13 mouse cellular contexts compared by ENCODE assay signal in the genomic region with DNA sequence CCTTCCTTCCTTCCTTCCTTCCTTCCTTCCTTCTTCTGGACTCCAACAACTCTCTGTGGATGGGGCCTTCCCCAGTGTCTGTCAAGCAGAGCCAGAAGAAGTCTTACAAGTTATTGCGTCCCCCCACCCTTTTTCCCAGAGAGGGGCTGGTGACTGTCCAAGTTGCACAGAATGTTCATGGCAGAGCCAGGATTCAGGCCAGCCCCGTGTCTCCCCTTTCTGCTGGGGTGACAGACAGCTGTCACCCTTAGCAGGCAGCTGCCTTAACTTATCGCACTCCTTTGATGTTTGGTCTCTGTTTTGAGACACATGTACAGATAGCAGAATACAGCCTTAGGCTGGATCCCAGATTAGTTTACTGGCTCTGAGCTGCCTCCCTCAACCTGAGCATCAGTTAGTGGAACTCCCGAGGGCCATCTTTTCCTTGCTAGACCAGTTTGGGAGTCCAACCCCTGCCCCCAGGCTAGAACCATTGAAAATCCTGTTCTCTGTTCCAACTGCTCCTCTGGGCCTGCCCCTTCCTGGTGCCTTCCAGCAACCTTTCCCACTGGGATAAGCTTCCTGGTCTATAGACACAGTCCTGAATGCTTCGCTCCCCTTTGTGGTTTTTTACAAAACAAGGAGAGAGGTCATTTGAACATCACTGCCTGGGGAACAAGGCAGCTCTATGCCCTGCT. TPM values are rescaled to one million over a fixed set of nuclear protein-coding genes. Genes with fewer than 3 reads are reported as not detected.
DNase-seq lines count a peak whose midpoint lies in the region; ATAC-seq and TF ChIP-seq lines count a peak whose summit lies in the region.
"Had no signal": no experiment of that assay in that cellular context is flagged by ENCODE, and none has a peak within 500 bp of the region (broad histone marks: within the 10 kb centered on the region; RNA-seq: fewer than 3 reads in every experiment).

No protein-coding gene starts in this region.

- ATAC-seq in forebrain, embryonic 12.5 days (ENCODE audit: low FRiP score), result no peak
- ATAC-seq in forebrain, embryonic 13.5 days, result no peak
- ATAC-seq in stomach, embryonic 16.5 days (ENCODE audit: insufficient read depth, low FRiP score), result no peak
- no peak for ATAC-seq in stomach, postnatal 0 days (ENCODE audit: low FRiP score, low TSS enrichment)
- no peak for ATAC-seq in limb, embryonic 12.5 days (ENCODE audit: insufficient number of reproducible peaks, insufficient read depth, low FRiP score, low TSS enrichment, low read depth)
- ATAC-seq: liver, embryonic 12.5 days had no signal

- no peak for TF ChIP-seq EP300 in stomach, postnatal 0 days (optimal IDR thresholded peaks at IDR 0.05)

- H3K27ac ChIP-seq in forebrain, embryonic 12.5 days, result peak overlapping the region; percentile 53; the same call in 1 of the 2 replicates
- H3K27ac ChIP-seq in forebrain, embryonic 13.5 days, result no peak overlapping the region
- H3K27ac ChIP-seq in stomach, embryonic 16.5 days (ENCODE audit: low read length), result no peak overlapping the region
- H3K27ac ChIP-seq in stomach, postnatal 0 days (replicated peaks), result no peak overlapping the region
- peak overlapping the region; percentile 23; the same call in 1 of the 2 replicates for H3K27ac ChIP-seq in limb, embryonic 12.5 days
- H3K27ac ChIP-seq: embryonic facial prominence, embryonic 15.5 days; liver, embryonic 12.5 days had no signal

- no peaks in the 10 kb centered on the region for H3K27me3 ChIP-seq in forebrain, embryonic 12.5 days
- H3K27me3 ChIP-seq in forebrain, embryonic 13.5 days, result no peaks in the 10 kb centered on the region
- H3K27me3 ChIP-seq in stomach, embryonic 16.5 days (ENCODE audit: control insufficient read depth, insufficient read depth, low read length), result no peaks in the 10 kb centered on the region
- no peaks in the 10 kb centered on the region for H3K27me3 ChIP-seq in stomach, postnatal 0 days (ENCODE audit: control insufficient read depth, insufficient read depth, low read length)
- no peaks in the 10 kb centered on the region for H3K27me3 ChIP-seq in limb, embryonic 12.5 days
- H3K27me3 ChIP-seq: embryonic facial prominence, embryonic 15.5 days; liver, embryonic 12.5 days had no signal

- no peak overlapping the region for H3K4me3 ChIP-seq in forebrain, embryonic 12.5 days (replicated peaks)
- H3K4me3 ChIP-seq in forebrain, embryonic 13.5 days, result no peak overlapping the region
- H3K4me3 ChIP-seq in stomach, embryonic 16.5 days (replicated peaks; ENCODE audit: low read length), result no peak overlapping the region
- no peak overlapping the region for H3K4me3 ChIP-seq in stomach, postnatal 0 days (ENCODE audit: low read depth, low read length)
- no peak overlapping the region for H3K4me3 ChIP-seq in limb, embryonic 12.5 days (replicated peaks)
- H3K4me3 ChIP-seq: embryonic facial prominence, embryonic 15.5 days; liver, embryonic 12.5 days had no signal

- peaks cover 18% of the 10 kb centered on the region for H3K4me1 ChIP-seq in forebrain, embryonic 12.5 days
- peaks cover 16% of the 10 kb centered on the region for H3K4me1 ChIP-seq in forebrain, embryonic 13.5 days
- H3K4me1 ChIP-seq in stomach, embryonic 16.5 days (ENCODE audit: control insufficient read depth, insufficient read depth, low read length), result peaks cover 29% of the 10 kb centered on the region
- no peaks in the 10 kb centered on the region for H3K4me1 ChIP-seq in stomach, postnatal 0 days (replicated peaks; ENCODE audit: control insufficient read depth, insufficient read depth)
- H3K4me1 ChIP-seq in limb, embryonic 12.5 days (replicated peaks), result peaks cover 44% of the 10 kb centered on the region

- H3K4me2 ChIP-seq in forebrain, embryonic 12.5 days, result no peak overlapping the region
- H3K4me2 ChIP-seq in forebrain, embryonic 13.5 days, result no peak overlapping the region
- no peak overlapping the region for H3K4me2 ChIP-seq in stomach, embryonic 16.5 days (ENCODE audit: low read depth, low read length)
- H3K4me2 ChIP-seq in stomach, postnatal 0 days (replicated peaks; ENCODE audit: low read depth), result no peak overlapping the region
- H3K4me2 ChIP-seq in limb, embryonic 12.5 days, result no peak overlapping the region
- H3K4me2 ChIP-seq: embryonic facial prominence, embryonic 15.5 days; liver, embryonic 12.5 days had no signal

- no peaks in the 10 kb centered on the region for H3K9me3 ChIP-seq in forebrain, embryonic 12.5 days
- no peaks in the 10 kb centered on the region for H3K9me3 ChIP-seq in forebrain, embryonic 13.5 days (replicated peaks)
- H3K9me3 ChIP-seq in stomach, embryonic 16.5 days (replicated peaks; ENCODE audit: control insufficient read depth, low read length), result no peaks in the 10 kb centered on the region
- no peaks in the 10 kb centered on the region for H3K9me3 ChIP-seq in stomach, postnatal 0 days (ENCODE audit: control insufficient read depth, low read length)
- no peaks in the 10 kb centered on the region for H3K9me3 ChIP-seq in limb, embryonic 12.5 days
- H3K9me3 ChIP-seq: embryonic facial prominence, embryonic 15.5 days; liver, embryonic 12.5 days had no signal

- WGBS in forebrain, embryonic 12.5 days, result 61% methylated on average over 5 of the region's 5 CpGs
- 54% methylated on average over 5 of the region's 5 CpGs for WGBS in forebrain, embryonic 13.5 days
- WGBS in stomach, embryonic 16.5 days, result 67% methylated on average over 5 of the region's 5 CpGs
- whole genome bisulfite sequencing in stomach, postnatal 0 days, result 67% methylated on average over 5 of the region's 5 CpGs
- 40% methylated on average over 5 of the region's 5 CpGs for WGBS in limb, embryonic 12.5 days

- DNase-seq in stomach, postnatal 0 days (ENCODE audit: low spot score), result no peak
- DNase-seq in thymus, postnatal 0 days (ENCODE audit: low spot score), result no peak
- DNase-seq in spleen, adult 12 weeks (ENCODE audit: low spot score), result no peak
- DNase-seq: adrenal gland, adult 2 months; kidney, adult 8-10 months; lung, postnatal 14 days; thymus, postnatal 36 days had no signal

- no peaks in the 10 kb centered on the region for H3K36me3 ChIP-seq in forebrain, embryonic 12.5 days (replicated peaks)
- no peaks in the 10 kb centered on the region for H3K36me3 ChIP-seq in forebrain, embryonic 13.5 days (ENCODE audit: poor library complexity, severe bottlenecking)
- no peaks in the 10 kb centered on the region for H3K36me3 ChIP-seq in stomach, embryonic 16.5 days (ENCODE audit: control insufficient read depth, insufficient read depth, low read length)
- H3K36me3 ChIP-seq in stomach, postnatal 0 days (ENCODE audit: control insufficient read depth, insufficient read depth, low read length), result no peaks in the 10 kb centered on the region
- no peaks in the 10 kb centered on the region for H3K36me3 ChIP-seq in limb, embryonic 12.5 days
- H3K36me3 ChIP-seq: embryonic facial prominence, embryonic 15.5 days; liver, embryonic 12.5 days had no signal

- no peak overlapping the region for H3K9ac ChIP-seq in forebrain, embryonic 12.5 days
- no peak overlapping the region for H3K9ac ChIP-seq in forebrain, embryonic 13.5 days
- H3K9ac ChIP-seq in stomach, embryonic 16.5 days (ENCODE audit: low read length), result peak overlapping the region; percentile 1; the same call in 1 of the 2 replicates
- no peak overlapping the region; the same call in 1 of the 2 replicates for H3K9ac ChIP-seq in stomach, postnatal 0 days (ENCODE audit: low read length)
- H3K9ac ChIP-seq in limb, embryonic 12.5 days (replicated peaks), result peak overlapping the region; percentile 28; the same call in 1 of the 2 replicates
- H3K9ac ChIP-seq: embryonic facial prominence, embryonic 15.5 days; liver, embryonic 12.5 days had no signal

- TF ChIP-seq CTCF in stomach, postnatal 0 days (IDR thresholded peaks at IDR 0.05; ENCODE audit: low read depth), result no peak

RNA-seq across cellular contexts. Expression of a gene that starts 13.5 kb away (rescaled TPM):
- polyA plus RNA-seq in forebrain, embryonic 12.5 days (2016; fragmentation: Nextera tagmentation; extraction: Ambion mirVana), result not detected in 2 replicates
- polyA plus RNA-seq in forebrain, embryonic 13.5 days (2015; fragmentation: Nextera tagmentation; extraction: Ambion mirVana), result not detected in 2 replicates
- not detected in 2 replicates for polyA plus RNA-seq in stomach, embryonic 16.5 days (2015; fragmentation: Nextera tagmentation; extraction: Ambion mirVana)
- polyA plus RNA-seq in stomach, postnatal 0 days (2015; fragmentation: Nextera tagmentation; extraction: Ambion mirVana), result not detected in 2 replicates
- not detected in 2 replicates for polyA plus RNA-seq in limb, embryonic 12.5 days (2016; fragmentation: Nextera tagmentation; extraction: Ambion mirVana)
- not detected in 2 replicates for polyA plus RNA-seq in thymus, postnatal 0 days (2015; fragmentation: Nextera tagmentation; extraction: Ambion mirVana)
- polyA plus RNA-seq: embryonic facial prominence, embryonic 15.5 days; liver, embryonic 12.5 days had no signal

RNA-seq across cellular contexts. Expression of a gene that starts 33.2 kb away (rescaled TPM):
- 19.0 and 19.3 TPM in 2 replicates for polyA plus RNA-seq in forebrain, embryonic 12.5 days (2016; fragmentation: Nextera tagmentation; extraction: Ambion mirVana)
- 20.9 and 21.1 TPM in 2 replicates for polyA plus RNA-seq in forebrain, embryonic 13.5 days (2015; fragmentation: Nextera tagmentation; extraction: Ambion mirVana)
- 35.9 and 38.0 TPM in 2 replicates for polyA plus RNA-seq in stomach, embryonic 16.5 days (2015; fragmentation: Nextera tagmentation; extraction: Ambion mirVana)
- 12.9 and 14.7 TPM in 2 replicates for polyA plus RNA-seq in stomach, postnatal 0 days (2015; fragmentation: Nextera tagmentation; extraction: Ambion mirVana)
- polyA plus RNA-seq in limb, embryonic 12.5 days (2016; fragmentation: Nextera tagmentation; extraction: Ambion mirVana), result 24.3 and 25.3 TPM in 2 replicates
- 28.9 and 31.7 TPM in 2 replicates for polyA plus RNA-seq in thymus, postnatal 0 days (2015; fragmentation: Nextera tagmentation; extraction: Ambion mirVana)

RNA-seq across cellular contexts. Expression of a gene that starts 59.1 kb away (rescaled TPM):
- 3.3 and 4.5 TPM in 2 replicates for polyA plus RNA-seq in forebrain, embryonic 12.5 days (2016; fragmentation: Nextera tagmentation; extraction: Ambion mirVana)
- 3.6 and 4.2 TPM in 2 replicates for polyA plus RNA-seq in forebrain, embryonic 13.5 days (2015; fragmentation: Nextera tagmentation; extraction: Ambion mirVana)
- polyA plus RNA-seq in stomach, embryonic 16.5 days (2015; fragmentation: Nextera tagmentation; extraction: Ambion mirVana), result 1.8 and 2.4 TPM in 2 replicates
- polyA plus RNA-seq in stomach, postnatal 0 days (2015; fragmentation: Nextera tagmentation; extraction: Ambion mirVana), result 3.8 and 4.0 TPM in 2 replicates
- polyA plus RNA-seq in limb, embryonic 12.5 days (2016; fragmentation: Nextera tagmentation; extraction: Ambion mirVana), result 4.1 and 5.9 TPM in 2 replicates
- 3.1 and 3.7 TPM in 2 replicates for polyA plus RNA-seq in thymus, postnatal 0 days (2015; fragmentation: Nextera tagmentation; extraction: Ambion mirVana)

Comparison
In these comparisons a context has a peak if more than half of its experiments do, and no peak if none do; other contexts are left out.
1. H3K27ac ChIP-seq: peak in forebrain, embryonic 12.5 days (single experiment) and limb, embryonic 12.5 days (single experiment); none in forebrain, embryonic 13.5 days (single experiment), stomach, embryonic 16.5 days (single experiment) and stomach, postnatal 0 days (single experiment).
2. H3K9ac ChIP-seq: peak in stomach, embryonic 16.5 days (single experiment) and limb, embryonic 12.5 days (single experiment); none in forebrain, embryonic 12.5 days (single experiment), forebrain, embryonic 13.5 days (single experiment) and stomach, postnatal 0 days (single experiment).